Mouse (Mus musculus) left cerebral cortex, adult 8-10 months (tissue): ENCODE measurements around the gene Ap1s3. TPM values are rescaled to one million over a fixed set of nuclear protein-coding genes. Genes with fewer than 3 reads are reported as not detected.

Experiments
- DNase-seq, 2 experiments: peaks; one replicate each; pipeline ENCODE4 v3.0.0; 2022; ENCODE audit warnings: low spot score in 2 of 2
- total RNA-seq, 4 experiments: library from RNA; stranded (reverse); gene quantifications; 2 replicates each; pipeline ENCODE4 v1.2.4; 2022

Ap1s3 gene
- total RNA-seq, 4 experiments from 2014 or later = 2.2 to 5.1 (median 4.3) TPM

DNA sequence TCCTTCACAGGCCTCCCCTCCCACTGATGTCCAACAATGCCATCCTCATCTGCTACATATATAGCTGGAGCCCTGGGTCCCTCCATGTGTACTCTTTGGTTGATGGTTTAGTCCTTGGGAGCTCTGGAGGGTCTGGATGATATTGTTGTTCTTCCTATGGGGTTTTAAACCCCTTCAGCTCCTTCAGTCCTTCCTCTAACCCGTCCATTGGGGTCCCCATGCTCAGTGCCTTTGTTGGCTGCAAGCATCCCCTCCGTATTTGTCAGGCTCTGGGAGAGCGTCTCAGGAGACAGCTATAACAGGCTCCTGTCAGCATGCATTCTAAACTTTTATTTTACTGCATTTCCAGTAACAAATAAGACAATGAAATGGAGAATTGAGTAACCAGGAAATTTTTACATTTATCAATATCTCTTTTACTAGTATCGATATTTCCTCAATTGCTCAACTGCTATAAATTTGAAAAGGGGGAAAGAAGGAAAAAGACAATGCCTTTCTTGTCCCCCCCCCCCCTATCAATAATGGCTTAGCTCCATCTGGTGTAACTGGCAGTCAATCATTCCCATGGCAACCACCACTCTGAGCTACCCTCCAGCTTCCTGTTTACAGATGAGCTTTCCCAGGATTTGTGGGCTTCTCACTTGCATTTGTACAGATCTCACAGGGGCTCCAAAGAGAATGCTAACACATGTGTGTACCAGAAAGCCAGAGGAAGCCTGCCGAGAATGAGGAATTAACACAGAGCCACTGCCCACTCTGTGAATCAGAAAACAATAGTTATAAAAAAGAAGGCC, 73.2 kb downstream of the Ap1s3 start:
- no peak for DNase-seq

DNA sequence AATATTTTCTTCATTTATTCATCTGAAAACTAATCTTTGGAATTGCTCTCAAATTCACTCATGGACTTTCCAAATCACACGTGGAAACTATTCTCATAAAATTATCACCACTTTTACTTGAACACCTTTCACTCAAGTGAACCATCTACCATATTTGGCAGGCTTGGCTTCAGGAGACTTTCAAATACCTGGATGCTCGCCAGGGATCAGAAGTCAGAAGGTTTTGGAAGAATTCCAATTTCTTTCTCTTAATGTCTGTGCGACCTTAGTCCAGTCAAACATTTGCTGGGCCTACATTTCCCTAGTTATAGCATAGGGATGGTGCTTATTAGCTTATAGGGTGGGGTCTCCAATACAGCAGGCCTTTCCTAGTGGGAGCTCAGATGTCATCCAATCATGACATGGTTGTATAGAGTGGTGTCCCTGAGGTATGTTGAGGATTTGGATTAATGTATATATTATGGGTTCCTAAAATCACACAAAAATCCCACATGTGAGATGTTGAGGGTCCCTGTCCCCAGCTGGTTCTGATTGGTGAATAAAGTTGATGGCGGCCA, 79.0 kb downstream of the Ap1s3 start:
- no peak for DNase-seq

DNA sequence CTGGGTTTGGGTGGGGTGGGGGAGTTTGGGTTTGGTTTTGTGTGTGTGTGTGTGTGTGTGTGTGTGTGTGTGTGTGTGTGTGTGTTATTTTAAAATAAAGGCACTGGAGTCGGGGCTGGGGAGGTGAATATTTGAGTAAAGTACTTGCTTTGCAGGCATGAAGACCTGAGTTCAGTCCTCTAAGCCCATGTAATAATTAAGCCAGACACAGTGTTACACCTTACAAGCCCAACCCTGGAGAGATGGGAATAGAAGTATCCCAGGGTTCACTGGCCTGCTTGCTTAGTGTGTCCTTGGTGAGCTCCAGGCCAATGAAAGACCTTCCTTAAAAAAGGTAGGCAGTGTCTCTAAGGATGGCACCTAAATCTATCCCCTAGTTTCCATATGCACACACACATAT, 80.7 kb downstream of the Ap1s3 start:
- no peak for DNase-seq

DNA sequence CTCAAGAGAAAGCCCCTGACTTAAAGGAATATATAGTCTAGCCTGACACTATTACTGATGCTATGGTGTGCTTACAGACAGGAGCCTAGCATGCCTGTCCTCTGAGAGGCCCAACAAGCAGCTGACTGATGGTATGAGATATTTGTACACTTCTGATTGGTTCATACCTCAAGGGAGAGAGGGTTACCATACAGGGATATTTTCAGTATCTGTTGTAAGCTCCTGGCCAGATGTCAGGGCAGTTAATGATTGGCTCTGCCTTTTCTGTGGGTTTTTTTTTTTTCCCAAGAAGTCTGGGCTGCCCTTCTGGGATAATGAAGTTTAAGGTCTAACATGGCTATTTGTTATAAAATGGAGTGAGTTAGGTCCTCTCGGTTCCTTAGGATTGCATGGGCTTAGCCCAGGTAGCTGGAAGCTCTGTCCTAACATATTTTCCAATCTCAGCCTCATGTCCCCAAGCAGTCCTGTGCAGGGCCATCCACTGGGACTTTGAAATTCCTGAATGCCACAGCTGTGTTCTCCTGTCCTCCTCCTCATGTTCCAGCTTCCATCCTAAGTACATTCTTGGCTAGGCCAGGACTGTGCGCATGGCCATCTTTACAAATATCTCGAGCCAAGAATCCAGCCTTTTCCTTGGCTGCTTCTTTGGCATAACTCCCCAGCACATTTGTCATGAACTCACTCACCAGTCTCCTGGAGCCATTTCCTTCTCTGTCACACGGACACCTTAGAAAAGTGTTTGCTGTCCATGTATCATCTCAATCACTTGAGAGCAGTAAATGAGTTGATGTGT, 81.6 kb downstream of the Ap1s3 start:
- no peak for DNase-seq

DNA sequence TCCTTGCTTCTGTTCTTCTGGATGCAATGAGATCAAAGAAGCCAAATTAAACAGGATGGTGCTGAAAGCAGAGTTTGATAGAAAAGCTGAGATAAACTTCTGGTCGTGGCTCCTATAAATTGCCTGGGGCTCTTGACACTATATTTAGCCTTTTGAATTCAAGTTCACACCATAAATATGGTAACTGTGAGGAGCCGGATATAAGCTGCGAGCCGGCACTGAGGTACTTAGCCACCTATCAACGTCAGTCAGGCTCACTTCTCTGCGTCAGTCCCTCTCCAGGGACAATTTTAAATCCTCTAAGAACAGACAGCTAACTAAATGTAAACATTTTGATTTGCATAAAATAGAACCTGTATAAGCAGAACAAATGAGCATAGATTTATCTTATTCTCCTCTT, 82.3 kb downstream of the Ap1s3 start:
- DNase-seq = no peak

DNA sequence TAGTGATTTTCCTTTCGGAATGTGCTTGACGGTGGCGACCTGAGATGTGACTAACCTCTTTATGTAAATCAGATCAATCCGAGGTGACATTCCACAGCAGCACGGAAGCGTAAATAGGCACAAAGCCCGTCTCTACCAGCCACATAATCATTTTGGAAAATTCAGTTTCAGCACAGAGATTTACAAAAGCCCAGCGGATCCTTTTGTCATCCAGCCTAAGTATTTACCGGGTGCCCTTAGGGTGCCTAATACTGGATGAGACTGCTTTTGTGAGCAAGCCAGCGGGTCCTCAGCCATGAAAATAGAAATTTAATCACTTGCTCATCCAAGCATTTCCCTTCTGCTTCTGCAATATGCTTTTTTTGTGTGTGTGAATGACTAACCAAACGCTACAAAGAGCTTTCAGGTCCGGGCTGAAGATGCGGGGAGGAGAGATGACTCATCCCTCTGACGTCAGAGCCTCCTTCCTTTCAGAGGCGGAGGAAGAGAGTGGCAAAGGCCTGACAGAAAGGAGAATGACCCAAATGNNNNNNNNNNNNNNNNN, 90.6 kb downstream of the Ap1s3 start:
- DNase-seq = peak; percentile 43 to 80

DNA sequence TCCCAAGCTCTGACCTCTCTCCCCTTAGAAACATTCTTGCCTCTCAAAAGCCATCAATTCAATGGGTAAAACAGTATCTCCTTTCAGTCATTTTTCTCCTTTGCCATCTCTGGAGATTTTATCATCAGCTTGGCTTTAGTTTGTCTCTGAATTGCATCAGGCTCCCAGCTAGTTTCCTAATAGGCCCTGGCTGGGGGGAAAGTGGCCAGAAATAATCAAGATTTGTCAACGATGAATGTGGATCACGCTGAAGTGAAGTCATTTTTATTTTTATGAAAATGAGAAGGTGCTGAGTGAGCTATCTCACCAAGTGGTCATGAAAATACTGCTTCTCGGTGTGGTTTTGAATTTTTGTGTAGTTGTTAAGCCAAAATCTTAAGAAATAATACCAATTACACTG, 94.4 kb downstream of the Ap1s3 start:
- DNase-seq = no peak

DNA sequence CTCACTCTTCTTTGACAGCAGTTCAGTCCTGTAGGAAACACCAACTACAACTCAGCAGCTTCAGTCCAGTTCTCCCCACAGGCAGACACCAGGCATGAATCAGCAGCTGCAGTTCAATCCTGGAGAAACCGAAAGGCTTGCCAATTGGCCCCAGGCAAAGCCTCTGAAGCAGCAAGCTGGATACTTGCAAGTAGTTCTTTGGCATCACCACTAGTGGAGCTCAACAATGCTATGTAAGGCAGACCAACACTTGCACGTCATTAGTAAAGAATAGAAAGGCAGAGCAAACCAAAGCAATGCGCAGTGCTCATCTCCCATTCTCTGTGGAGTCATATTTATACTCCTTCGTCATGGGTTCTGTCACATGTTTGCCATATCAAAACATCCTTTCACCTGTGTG, 99.9 kb downstream of the Ap1s3 start:
- DNase-seq = no peak

DNA sequence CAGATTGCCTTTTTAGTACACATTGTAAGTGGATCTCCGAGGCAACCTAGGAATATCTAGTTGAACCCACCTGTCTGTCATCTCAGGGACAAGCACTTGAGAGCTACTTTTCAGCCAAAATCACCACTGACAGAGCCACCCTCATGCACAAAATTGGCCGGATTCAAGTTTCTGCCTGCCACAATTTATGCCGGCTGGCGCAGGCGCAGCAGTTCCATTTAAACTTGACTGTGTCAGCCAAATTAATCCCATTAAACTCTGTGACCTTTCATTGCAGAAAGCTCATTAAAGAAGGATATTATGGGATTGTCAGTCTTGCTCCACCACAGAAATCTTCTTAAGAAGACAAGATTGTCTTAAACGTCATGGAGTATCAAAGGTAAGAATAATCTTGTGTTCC, 100.6 kb downstream of the Ap1s3 start:
- no peak for DNase-seq

DNA sequence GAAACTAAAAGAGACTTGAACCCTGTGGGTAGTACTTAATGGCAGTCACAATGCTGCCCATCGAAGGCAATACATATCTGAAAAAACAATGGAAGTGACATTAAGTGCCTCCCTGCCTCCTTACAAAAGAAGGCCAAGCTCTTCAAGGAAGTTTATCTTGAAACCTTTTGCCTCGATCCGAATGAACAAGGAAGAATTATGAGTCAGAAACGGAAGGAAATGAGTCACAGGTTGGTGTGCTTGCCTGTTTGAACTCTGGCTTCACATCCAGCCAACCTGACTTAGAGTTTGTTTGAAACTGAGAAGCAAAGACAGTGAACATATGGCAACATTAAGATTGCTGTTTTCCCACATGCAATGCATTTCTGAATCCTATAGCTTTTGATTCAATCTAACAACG, 110.6 kb downstream of the Ap1s3 start:
- no peak for DNase-seq

Other genes starting within 250 kb of the Ap1s3 start
- gene Scg2, start 231.9 kb downstream of the Ap1s3 start, total RNA-seq = 100 to 1,000 TPM; 224 to 252 (median 238) TPM
- gene Mrpl44, start 104.0 kb upstream of the Ap1s3 start, total RNA-seq = 10 to 100 TPM; 26.7 to 29.0 (median 28.5) TPM
- 10 to 100 TPM; 37.3 to 40.2 (median 38.7) TPM for gene Wdfy1, start 104.2 kb upstream of the Ap1s3 start, total RNA-seq
- 100 to 1,000 TPM; 173 to 178 (median 176) TPM for gene Serpine2, start 189.2 kb upstream of the Ap1s3 start, total RNA-seq